Mouse (Mus musculus): ENCODE results near the gene Gm11037.

DNA sequence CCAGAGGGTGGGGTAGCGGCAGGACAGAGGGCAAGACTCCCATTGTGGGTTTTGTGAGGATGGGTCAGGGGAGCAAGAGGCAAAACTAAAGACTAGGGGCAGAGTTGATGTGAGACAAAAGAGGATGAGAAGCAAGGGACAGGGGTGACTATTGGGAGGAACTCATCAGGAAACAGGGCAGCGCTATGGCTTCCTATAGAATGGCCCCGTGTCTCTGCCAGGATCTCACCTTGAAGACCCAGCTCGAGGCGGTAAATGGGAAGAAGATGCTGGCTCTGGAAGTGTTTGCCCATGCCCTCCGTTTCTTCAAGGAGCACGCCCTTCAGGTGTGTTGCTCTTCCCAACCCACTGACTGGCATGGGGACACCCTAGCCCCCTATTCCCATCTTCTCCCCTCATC, 5.5 kb downstream of the Gm11037 start:
- TF ChIP-seq CTCF (IDR thresholded peaks at IDR 0.05; ENCODE audit: low read depth, low read length) (no peak), EP300 (IDR thresholded peaks at IDR 0.05; ENCODE audit: insufficient read depth, low read depth, low read length) (no peak), POLR2A (IDR thresholded peaks at IDR 0.05; ENCODE audit: insufficient read depth, low read length) (no peak)
